Comparison of ENCODE assay signal across 11 mouse cellular contexts in genomic region chr3:121464733-121465305, GRCm38 (mm10). TPM values are rescaled to one million over a fixed set of nuclear protein-coding genes. Genes with fewer than 3 reads are reported as not detected.
A peak's percentile ranks its signal among the peaks of the same experiment; 100 is the strongest.
DNase-seq lines count a peak whose midpoint lies in the region; ATAC-seq lines count a peak whose summit lies in the region.
"Had no signal": no experiment of that assay in that cellular context is flagged by ENCODE, and none has a peak within 500 bp of the region (broad histone marks: within the 10 kb centered on the region; RNA-seq: fewer than 3 reads in every experiment).

No protein-coding gene starts in this region.

- H3K9me3 ChIP-seq in embryonic facial prominence, embryonic 10.5 days, result no peaks in the 10 kb centered on the region
- H3K9me3 ChIP-seq in hindbrain, embryonic 10.5 days, result no peaks in the 10 kb centered on the region
- H3K9me3 ChIP-seq in midbrain, embryonic 14.5 days (ENCODE audit: control insufficient read depth, low read length), result no peaks in the 10 kb centered on the region

- WGBS in embryonic facial prominence, embryonic 10.5 days, result 43% methylated on average over 7 of the region's 7 CpGs
- WGBS in hindbrain, embryonic 10.5 days, result 35% methylated on average over 7 of the region's 7 CpGs
- 26% methylated on average over 7 of the region's 7 CpGs for WGBS in midbrain, embryonic 14.5 days

- H3K36me3 ChIP-seq in embryonic facial prominence, embryonic 10.5 days (replicated peaks), result peaks cover 22% of the 10 kb centered on the region
- peaks cover 21% of the 10 kb centered on the region for H3K36me3 ChIP-seq in hindbrain, embryonic 10.5 days
- H3K36me3 ChIP-seq in midbrain, embryonic 14.5 days (ENCODE audit: control insufficient read depth, insufficient read depth, low read length), result peaks cover 6% of the 10 kb centered on the region; the same call in 1 of the 2 replicates

- H3K27me3 ChIP-seq in embryonic facial prominence, embryonic 10.5 days (replicated peaks; ENCODE audit: low read depth, poor library complexity, severe bottlenecking), result no peaks in the 10 kb centered on the region
- H3K27me3 ChIP-seq in hindbrain, embryonic 10.5 days (ENCODE audit: insufficient read depth, poor library complexity, severe bottlenecking), result no peaks in the 10 kb centered on the region
- H3K27me3 ChIP-seq in midbrain, embryonic 14.5 days (ENCODE audit: control insufficient read depth, insufficient read depth, low read length), result no peaks in the 10 kb centered on the region

- peaks cover 59% of the 10 kb centered on the region for H3K4me1 ChIP-seq in embryonic facial prominence, embryonic 10.5 days
- peaks cover 38% of the 10 kb centered on the region for H3K4me1 ChIP-seq in hindbrain, embryonic 10.5 days (replicated peaks)
- 0 out of 2 replicates have a peak, but pooled peaks cover 8% of the 10 kb centered on the region for H3K4me1 ChIP-seq in midbrain, embryonic 14.5 days (ENCODE audit: control insufficient read depth, insufficient read depth, low read length)

- no peak overlapping the region for H3K9ac ChIP-seq in midbrain, embryonic 14.5 days (replicated peaks; ENCODE audit: low read length)
- H3K9ac ChIP-seq: liver, embryonic 14.5 days had no signal

- no peak overlapping the region for H3K4me2 ChIP-seq in midbrain, embryonic 14.5 days (ENCODE audit: low read length)

- peak; percentile 49 to 60 for DNase-seq in cerebellum, postnatal 10 days
- no peak for DNase-seq in cerebellum, postnatal 25 days
- DNase-seq in embryonic facial prominence, embryonic 10.5 days (ENCODE audit: low spot score), result no peak
- DNase-seq in hindbrain, embryonic 10.5 days (ENCODE audit: low spot score), result no peak
- peak; percentile 54 for DNase-seq in midbrain, embryonic 14.5 days
- no peak for DNase-seq in spleen, postnatal 4 days (ENCODE audit: low spot score in 2 of 2)
- DNase-seq in gastrocnemius, postnatal 10 days, result no peak
- DNase-seq in natural killer cell, adult 2 months (ENCODE audit: low spot score in 2 of 2), result no peak

- no peak for ATAC-seq in midbrain, embryonic 14.5 days (ENCODE audit: low FRiP score, low TSS enrichment)
- ATAC-seq: intestine, postnatal 0 days had no signal

- peak overlapping the region; percentile 58 for H3K27ac ChIP-seq in embryonic facial prominence, embryonic 10.5 days (replicated peaks)
- H3K27ac ChIP-seq in hindbrain, embryonic 10.5 days, result peak overlapping the region; percentile 42
- H3K27ac ChIP-seq in midbrain, embryonic 14.5 days (replicated peaks; ENCODE audit: low read depth, low read length), result peak overlapping the region; percentile 63
- H3K27ac ChIP-seq: liver, embryonic 14.5 days had no signal

- no peak overlapping the region for H3K4me3 ChIP-seq in embryonic facial prominence, embryonic 10.5 days
- no peak overlapping the region for H3K4me3 ChIP-seq in hindbrain, embryonic 10.5 days
- no peak overlapping the region for H3K4me3 ChIP-seq in midbrain, embryonic 14.5 days (replicated peaks; ENCODE audit: low read depth, low read length)
- H3K4me3 ChIP-seq: erythroblast, embryonic 14.5 days had no signal

RNA-seq across cellular contexts. Expression of gene Cnn3, which starts 38.5 kb away (rescaled TPM):
- polyA plus RNA-seq in embryonic facial prominence, embryonic 10.5 days (2016; fragmentation: Nextera tagmentation; extraction: Ambion mirVana), result 864 and 874 TPM in 2 replicates
- polyA plus RNA-seq in hindbrain, embryonic 10.5 days (2016; fragmentation: Nextera tagmentation; extraction: Ambion mirVana), result 918 and 954 TPM in 2 replicates
- polyA plus RNA-seq in midbrain, embryonic 14.5 days (2014; fragmentation: Nextera tagmentation; extraction: Ambion mirVana), result 417 and 560 TPM in 2 replicates
- 100 to 1,000 TPM in 1 of 2 experiments, 10 to 100 TPM in 1; 96.7 to 113 TPM for total RNA-seq in gastrocnemius, postnatal 10 days (2021)

Comparison
In these comparisons a context has a peak if more than half of its experiments do, and no peak if none do; other contexts are left out.
1. DNase-seq: peak in cerebellum, postnatal 10 days (2 of 2) and midbrain, embryonic 14.5 days (single experiment); none in cerebellum, postnatal 25 days (0 of 2), embryonic facial prominence, embryonic 10.5 days (single experiment), hindbrain, embryonic 10.5 days (single experiment), spleen, postnatal 4 days (0 of 2), gastrocnemius, postnatal 10 days (single experiment) and natural killer cell, adult 2 months (0 of 2).
2. Peak in every context shown above with its lines, with median percentiles within 50 percentile points of each other: H3K27ac ChIP-seq.